Mouse (Mus musculus): ENCODE data around the gene Wdr47. TPM values are rescaled to one million over a fixed set of nuclear protein-coding genes. Genes with fewer than 3 reads are reported as not detected.
"Not testable (repeated sequence)": the region's sequence is repeated elsewhere in the genome, so short reads cannot be mapped to it uniquely, and the experiment has no call there.

Wdr47 gene
- 10 to 100 TPM; 10.0 to 14.6 TPM for total RNA-seq (2021)
- 3.6 and 3.7 TPM in 2 replicates for polyA plus RNA-seq (2012; rRNA removed)
- long read RNA-seq, full-length matches to known transcripts, result 2 of 6 reads
- long read RNA-seq, partial matches to known transcripts, result 0 of 6 reads
- long read RNA-seq, other reads (novel, unspliced or antisense), result 4 of 6 reads

GRCm38 (mm10) chr3:108590786-108591529 lies at the start of gene Wdr47:
Gene Wdr47, plus strand, starts transcription at chr3:108591279.
- DNase-seq, result peak; percentile 99

- no peak for DNase-seq
Measured at GRCm38 (mm10) chr3:108542299-108542698, 48.8 kb upstream of the Wdr47 start.

GRCm38 (mm10) chr3:108554111-108554561 lies 36.9 kb upstream of the Wdr47 start:
- DNase-seq, result no peak

GRCm38 (mm10) chr3:108554587-108555312 lies 36.3 kb upstream of the Wdr47 start:
- peak; percentile 93 for DNase-seq

GRCm38 (mm10) chr3:108557888-108558287 lies 33.2 kb upstream of the Wdr47 start:
- DNase-seq, result no peak

GRCm38 (mm10) chr3:108562133-108562730 lies 28.8 kb upstream of the Wdr47 start, which contains the start of gene Tmem167b:
Gene Tmem167b, minus strand, starts transcription at chr3:108562466.
- DNase-seq, result peak; percentile 97

- DNase-seq, result no peak
Measured at GRCm38 (mm10) chr3:108562777-108563271, 28.3 kb upstream of the Wdr47 start.

- DNase-seq, result peak; percentile 85
Measured at GRCm38 (mm10) chr3:108563309-108563708, 27.8 kb upstream of the Wdr47 start.

- DNase-seq, result no peak
Measured at GRCm38 (mm10) chr3:108567990-108568877, 22.8 kb upstream of the Wdr47 start.

GRCm38 (mm10) chr3:108569636-108570035 lies 21.4 kb upstream of the Wdr47 start:
- not testable (repeated sequence) for DNase-seq

- no peak for DNase-seq
Measured at GRCm38 (mm10) chr3:108570813-108571212, 20.3 kb upstream of the Wdr47 start.

GRCm38 (mm10) chr3:108571443-108572294 lies 19.4 kb upstream of the Wdr47 start, which contains the start of gene Taf13:
Gene Taf13, plus strand, starts transcription at chr3:108571698.
- peak; percentile 97 for DNase-seq

GRCm38 (mm10) chr3:108572309-108573010 lies 18.6 kb upstream of the Wdr47 start:
- DNase-seq, result no peak

- DNase-seq, result no peak
Measured at GRCm38 (mm10) chr3:108574018-108574417, 17.1 kb upstream of the Wdr47 start.

GRCm38 (mm10) chr3:108584580-108584979 lies 6.5 kb upstream of the Wdr47 start:
- DNase-seq, result no peak

- no peak for DNase-seq
Measured at GRCm38 (mm10) chr3:108588446-108588845, 2.6 kb upstream of the Wdr47 start.

GRCm38 (mm10) chr3:108591530-108592522 lies 747 bp downstream of the Wdr47 start:
- DNase-seq, result no peak

- no peak for DNase-seq
Measured at GRCm38 (mm10) chr3:108608906-108609305, 17.8 kb downstream of the Wdr47 start.
